Comparison of ENCODE assay signal across 10 mouse cellular contexts in the genomic region with DNA sequence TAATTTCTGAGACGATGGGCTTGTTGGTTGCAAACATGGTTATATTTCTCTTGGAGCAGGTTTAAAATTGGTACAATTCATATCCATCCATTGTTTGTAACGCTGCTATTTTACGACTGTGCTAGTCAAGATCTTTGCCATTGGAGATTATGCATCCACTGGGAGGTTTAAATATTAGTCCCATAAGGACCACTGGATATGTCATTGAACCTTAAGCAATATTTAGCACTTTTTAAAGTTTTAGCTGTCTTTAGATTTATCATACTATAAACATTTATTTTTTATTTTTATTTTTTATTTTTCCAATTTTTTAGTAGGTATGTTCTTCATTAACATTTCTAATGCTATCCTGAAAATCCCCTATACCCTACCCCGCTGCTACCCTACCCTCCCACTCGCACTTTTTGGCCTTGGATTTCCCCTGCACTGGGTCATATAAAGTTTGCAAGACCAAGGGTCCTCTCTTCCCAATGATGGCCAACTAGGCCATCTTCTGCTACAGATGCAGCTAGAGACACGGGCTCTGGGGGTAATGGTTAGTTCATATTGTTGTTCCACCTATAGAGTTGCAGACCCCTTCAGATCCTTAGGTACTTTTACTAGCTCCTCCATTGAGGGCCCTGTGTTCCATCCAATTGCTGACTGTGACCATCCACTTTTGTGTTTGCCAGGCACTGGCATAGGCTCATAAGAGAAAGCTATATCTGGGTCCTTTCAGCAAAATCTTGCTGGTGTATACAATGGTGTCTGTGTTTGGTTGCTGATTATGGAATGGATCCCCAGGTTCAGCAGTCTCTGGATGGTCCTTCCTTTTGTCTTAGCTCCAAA. TPM values are rescaled to one million over a fixed set of nuclear protein-coding genes. Genes with fewer than 3 reads are reported as not detected.
DNase-seq lines count a peak whose midpoint lies in the region; ATAC-seq and TF ChIP-seq lines count a peak whose summit lies in the region.
"Not testable (repeated sequence)": the region's sequence is repeated elsewhere in the genome, so short reads cannot be mapped to it uniquely, and the experiment has no call there.
"Had no signal": no experiment of that assay in that cellular context is flagged by ENCODE, and none has a peak within 500 bp of the region (broad histone marks: within the 10 kb centered on the region; RNA-seq: fewer than 3 reads in every experiment).

No protein-coding gene starts in this region.

- 68% methylated on average over 6 of the region's 6 CpGs for WGBS in forebrain, postnatal 0 days
- WGBS in heart, embryonic 16.5 days = 61% methylated on average over 6 of the region's 6 CpGs
- WGBS in intestine, embryonic 16.5 days = 67% methylated on average over 6 of the region's 6 CpGs
- WGBS in limb, embryonic 13.5 days = 67% methylated on average over 6 of the region's 6 CpGs
- WGBS in lung, embryonic 16.5 days = 61% methylated on average over 6 of the region's 6 CpGs

- not testable (repeated sequence) for H3K36me3 ChIP-seq in forebrain, postnatal 0 days (ENCODE audit: insufficient read depth); heart, embryonic 16.5 days (ENCODE audit: control insufficient read depth, insufficient read depth); intestine, embryonic 16.5 days (ENCODE audit: control insufficient read depth, insufficient read depth, low read length); limb, embryonic 13.5 days; lung, embryonic 16.5 days (ENCODE audit: control insufficient read depth, insufficient read depth, low read length); myocyte (ENCODE audit: control insufficient read depth, insufficient read depth)

- H3K9me3 ChIP-seq in forebrain, postnatal 0 days (ENCODE audit: low read length) = peaks cover 61% of the 10 kb centered on the region
- H3K9me3 ChIP-seq in heart, embryonic 16.5 days (replicated peaks; ENCODE audit: control insufficient read depth, low read length) = peaks cover 47% of the 10 kb centered on the region
- H3K9me3 ChIP-seq in intestine, embryonic 16.5 days (ENCODE audit: control insufficient read depth, low read length) = peaks cover 29% of the 10 kb centered on the region
- peaks cover 58% of the 10 kb centered on the region for H3K9me3 ChIP-seq in limb, embryonic 13.5 days
- peaks cover 47% of the 10 kb centered on the region for H3K9me3 ChIP-seq in lung, embryonic 16.5 days (ENCODE audit: control insufficient read depth, low read length)

- H3K4me1 ChIP-seq in forebrain, postnatal 0 days (ENCODE audit: insufficient read depth); heart, embryonic 16.5 days (ENCODE audit: control insufficient read depth, insufficient read depth, low read length); intestine, embryonic 16.5 days (ENCODE audit: control insufficient read depth, insufficient read depth, low read length); limb, embryonic 13.5 days; lung, embryonic 16.5 days (replicated peaks; ENCODE audit: control insufficient read depth, insufficient read depth, low read length): not testable (repeated sequence)

- not testable (repeated sequence) for H3K9ac ChIP-seq in forebrain, postnatal 0 days; heart, embryonic 16.5 days (ENCODE audit: low read length); intestine, embryonic 16.5 days (ENCODE audit: low read depth, low read length); limb, embryonic 13.5 days; lung, embryonic 16.5 days (ENCODE audit: low read length)

- H3K27me3 ChIP-seq in forebrain, postnatal 0 days (ENCODE audit: insufficient read depth, low read length); heart, embryonic 16.5 days (ENCODE audit: control insufficient read depth, insufficient read depth, low read length); intestine, embryonic 16.5 days (replicated peaks; ENCODE audit: control insufficient read depth, insufficient read depth, low read length); limb, embryonic 13.5 days; lung, embryonic 16.5 days (ENCODE audit: control insufficient read depth, insufficient read depth, low read depth, low read length); myocyte (ENCODE audit: control insufficient read depth, insufficient read depth, insufficient read length): not testable (repeated sequence)

- not testable (repeated sequence) for H3K4me2 ChIP-seq in forebrain, postnatal 0 days (ENCODE audit: low read depth); heart, embryonic 16.5 days (ENCODE audit: low read depth, low read length); intestine, embryonic 16.5 days (ENCODE audit: low read depth, low read length); limb, embryonic 13.5 days (replicated peaks); lung, embryonic 16.5 days (ENCODE audit: low read depth, low read length); myocyte (ENCODE audit: low read depth)

- not testable (repeated sequence) for H3K4me3 ChIP-seq in forebrain, postnatal 0 days (ENCODE audit: low read depth, low read length); heart, embryonic 16.5 days (ENCODE audit: low read length); intestine, embryonic 16.5 days (ENCODE audit: low read length); limb, embryonic 13.5 days; lung, embryonic 16.5 days (ENCODE audit: low read length); myocyte

- ATAC-seq in forebrain, postnatal 0 days = 0 out of 2 replicates have a peak, but pooled peaks have one; percentile 34
- ATAC-seq in heart, embryonic 16.5 days (replicated peaks; ENCODE audit: extremely low read depth, insufficient read depth, low FRiP score) = peak; percentile 64; the same call in 1 of the 2 replicates
- peak; percentile 40; the same call in 1 of the 2 replicates for ATAC-seq in intestine, embryonic 16.5 days
- ATAC-seq in limb, embryonic 13.5 days (ENCODE audit: low FRiP score, low read depth) = peak; percentile 79
- ATAC-seq in lung, embryonic 16.5 days (ENCODE audit: low read depth) = peak; percentile 47; the same call in 1 of the 2 replicates

- not testable (repeated sequence) for H3K27ac ChIP-seq in forebrain, postnatal 0 days (ENCODE audit: low read depth, low read length); heart, embryonic 16.5 days (ENCODE audit: low read length); intestine, embryonic 16.5 days (ENCODE audit: low read length); limb, embryonic 13.5 days; lung, embryonic 16.5 days (ENCODE audit: low read length)

- peak; percentile 0 for DNase-seq in embryo, embryonic 10.5 days (ENCODE audit: low spot score)
- DNase-seq in forebrain, postnatal 0 days = not testable (repeated sequence)
- peak; percentile 26 for DNase-seq in testis, postnatal 14 days (ENCODE audit: low spot score)

- not testable (repeated sequence) for H3K79me2 ChIP-seq in myocyte (ENCODE audit: control insufficient read depth, insufficient read depth)

- TF ChIP-seq POLR2A in myocyte (IDR thresholded peaks at IDR 0.05; ENCODE audit: insufficient read length, low read depth) = not testable (repeated sequence)

- H3ac ChIP-seq in myocyte (ENCODE audit: control insufficient read depth, insufficient read length) = not testable (repeated sequence)

- TF ChIP-seq CTCF in forebrain, postnatal 0 days (IDR thresholded peaks at IDR 0.05; ENCODE audit: low read depth) = not testable (repeated sequence)

TF ChIP-seq in myocyte, 11 proteins besides CTCF, POLR2A, EP300 and RAD21:
- 0 out of 2 replicates have a peak, but pooled peaks have one; percentile 12 for TF ChIP-seq CEBPB (IDR thresholded peaks at IDR 0.05; ENCODE audit: insufficient read depth, poor library complexity, severe bottlenecking)

RNA-seq across cellular contexts. Expression of a gene that starts 24.5 kb away (rescaled TPM):
- 0.31 TPM in 1 of 2 replicates, not detected in the other for total RNA-seq in forebrain, postnatal 0 days (2014; rRNA removed)
- not detected in 2 replicates for polyA plus RNA-seq in forebrain, postnatal 0 days (2015; fragmentation: Nextera tagmentation; extraction: Ambion mirVana)
- polyA plus RNA-seq in heart, embryonic 16.5 days (2015; fragmentation: Nextera tagmentation; extraction: Ambion mirVana) = not detected in 2 replicates
- polyA plus RNA-seq in intestine, embryonic 16.5 days (2015; fragmentation: Nextera tagmentation; extraction: Ambion mirVana) = 0.18 TPM in 1 of 2 replicates, not detected in the other
- 0.18 TPM in 1 of 2 replicates, not detected in the other for polyA plus RNA-seq in limb, embryonic 13.5 days (2015; fragmentation: Nextera tagmentation; extraction: Ambion mirVana)
- 0.25 TPM in 1 of 2 replicates, not detected in the other for polyA plus RNA-seq in lung, embryonic 16.5 days (2015; fragmentation: Nextera tagmentation; extraction: Ambion mirVana)
- 0.04 TPM for polyA plus RNA-seq in myocyte (2012; fragmentation: generic; extraction: Trizol)
- total RNA-seq: gastrocnemius, adult 8-10 months had no signal

RNA-seq across cellular contexts. Expression of a gene that starts 31.1 kb away (rescaled TPM):
- total RNA-seq in forebrain, postnatal 0 days (2014; rRNA removed) = 0.38 TPM in 1 of 2 replicates, not detected in the other
- polyA plus RNA-seq in forebrain, postnatal 0 days (2015; fragmentation: Nextera tagmentation; extraction: Ambion mirVana) = not detected in 2 replicates
- polyA plus RNA-seq in heart, embryonic 16.5 days (2015; fragmentation: Nextera tagmentation; extraction: Ambion mirVana) = 0.17 TPM in 1 of 2 replicates, not detected in the other
- polyA plus RNA-seq in intestine, embryonic 16.5 days (2015; fragmentation: Nextera tagmentation; extraction: Ambion mirVana) = 0.16 and 0.24 TPM in 2 replicates
- 0.13 and 0.15 TPM in 2 replicates for polyA plus RNA-seq in limb, embryonic 13.5 days (2015; fragmentation: Nextera tagmentation; extraction: Ambion mirVana)
- 0.06 TPM in 1 of 2 replicates, not detected in the other for polyA plus RNA-seq in lung, embryonic 16.5 days (2015; fragmentation: Nextera tagmentation; extraction: Ambion mirVana)
- polyA plus RNA-seq in myocyte (2012; fragmentation: generic; extraction: Trizol) = 0.01 TPM
- total RNA-seq: heart, postnatal 36 days had no signal
